Mouse (Mus musculus) cerebellum, postnatal 10 days (tissue): ENCODE results near the gene Dnaja3.

Source experiments
- DNase-seq, 2 experiments: peaks; one replicate each; pipeline ENCODE4 v3.0.0; 2021; ENCODE audit warnings: mixed read lengths in 2 of 2

Gene Dnaja3

GRCm38 (mm10) chr16:4639831-4640237, at the start of gene Dnaja3, which contains the start of gene Vasn:
TSS of gene Dnaja3 (plus strand) at chr16:4639989.
TSS of gene Vasn (plus strand) at chr16:4639941.
- DNase-seq = peak; percentile 55 to 70

- DNase-seq = no peak
These were observed 49.6 kb upstream of the Dnaja3 start for GRCm38 (mm10) chr16:4590236-4590635.

GRCm38 (mm10) chr16:4592909-4593875, 46.6 kb upstream of the Dnaja3 start:
- DNase-seq = peak; percentile 83 to 86

GRCm38 (mm10) chr16:4593971-4594813, 45.6 kb upstream of the Dnaja3 start, which contains the start of gene Glis2:
TSS of gene Glis2 (plus strand) at chr16:4594713.
- peak; percentile 82 to 88 for DNase-seq

GRCm38 (mm10) chr16:4594814-4595526, 44.8 kb upstream of the Dnaja3 start:
- peak; percentile 72 to 74 for DNase-seq

GRCm38 (mm10) chr16:4595527-4595963, 44.2 kb upstream of the Dnaja3 start:
- DNase-seq = peak; percentile 68 to 72

GRCm38 (mm10) chr16:4596141-4596728, 43.6 kb upstream of the Dnaja3 start:
- DNase-seq = peak; percentile 47 to 55

GRCm38 (mm10) chr16:4596836-4597235, 43.0 kb upstream of the Dnaja3 start:
- peak in 1 of 2 experiments; percentile 8 for DNase-seq

GRCm38 (mm10) chr16:4597296-4597695, 42.5 kb upstream of the Dnaja3 start:
- no peak for DNase-seq

- DNase-seq = peak in 1 of 2 experiments; percentile 8
These were observed 41.7 kb upstream of the Dnaja3 start for GRCm38 (mm10) chr16:4598041-4598440.

- peak; percentile 75 to 79 for DNase-seq
These were observed 40.8 kb upstream of the Dnaja3 start for GRCm38 (mm10) chr16:4598891-4599543.

GRCm38 (mm10) chr16:4599616-4600015, 40.2 kb upstream of the Dnaja3 start:
- DNase-seq = peak in 1 of 2 experiments; percentile 20

- no peak for DNase-seq
These were observed 39.0 kb upstream of the Dnaja3 start for GRCm38 (mm10) chr16:4600701-4601310.

- peak; percentile 46 to 54 for DNase-seq
These were observed 37.6 kb upstream of the Dnaja3 start for GRCm38 (mm10) chr16:4602189-4602588.

- DNase-seq = peak; percentile 42 to 47
These were observed 36.9 kb upstream of the Dnaja3 start for GRCm38 (mm10) chr16:4602766-4603452.

- no peak for DNase-seq
These were observed 36.3 kb upstream of the Dnaja3 start for GRCm38 (mm10) chr16:4603453-4603837.

- DNase-seq = no peak
These were observed 35.4 kb upstream of the Dnaja3 start for GRCm38 (mm10) chr16:4604293-4604837.

- no peak for DNase-seq
These were observed 34.2 kb upstream of the Dnaja3 start for GRCm38 (mm10) chr16:4605514-4606131.

GRCm38 (mm10) chr16:4606431-4607084, 33.2 kb upstream of the Dnaja3 start:
- DNase-seq = peak; percentile 83 to 85
